Mouse (Mus musculus): ENCODE measurements around the gene Gm20388. TPM values are rescaled to one million over a fixed set of nuclear protein-coding genes. Genes with fewer than 3 reads are reported as not detected.

Gene Gm20388
- polyA plus RNA-seq, 1 experiment from 2014 or later, result not detected

GRCm38 (mm10) chr8:120863683-120864082 lies 953.0 kb downstream of the Gm20388 start:
- H3K27me3 ChIP-seq, result peaks cover 15% of the 10 kb centered on the region
- 93% methylated on average over 4 of the region's 4 CpGs for WGBS
- no peak overlapping the region for H3K4me3 ChIP-seq
- no peaks in the 10 kb centered on the region for H3K36me3 ChIP-seq
- no peak overlapping the region; the same call in 1 of the 2 replicates for H3K27ac ChIP-seq
- peaks cover 38% of the 10 kb centered on the region for H3K4me1 ChIP-seq
- H3K4me2 ChIP-seq, result no peak overlapping the region
- no peak overlapping the region for H3K9ac ChIP-seq
- no peaks in the 10 kb centered on the region for H3K9me3 ChIP-seq
- ATAC-seq (ENCODE audit: insufficient number of reproducible peaks, insufficient read depth, low FRiP score, low TSS enrichment, low read depth), result no peak

- Histone ChIP-seq H3K9ac (no peak overlapping the region), H3K27me3 (peaks cover 6% of the 10 kb centered on the region), H3K4me1 (peaks cover 21% of the 10 kb centered on the region), H3K4me3 (no peak overlapping the region), H3K27ac (no peak overlapping the region), H3K4me2 (no peak overlapping the region), H3K36me3 (no peaks in the 10 kb centered on the region), H3K9me3 (no peaks in the 10 kb centered on the region)
- no peak for ATAC-seq (ENCODE audit: insufficient number of reproducible peaks, insufficient read depth, low FRiP score, low TSS enrichment, low read depth)
- 69% methylated on average over 6 of the region's 6 CpGs for WGBS
These were observed 956.7 kb downstream of the Gm20388 start for GRCm38 (mm10) chr8:120867386-120867785.

- Histone ChIP-seq H3K27me3 (peaks cover 28% of the 10 kb centered on the region), H3K9ac (no peak overlapping the region), H3K9me3 (no peaks in the 10 kb centered on the region), H3K27ac (no peak overlapping the region), H3K4me1 (peaks cover 5% of the 10 kb centered on the region), H3K36me3 (no peaks in the 10 kb centered on the region), H3K4me3 (no peak overlapping the region), H3K4me2 (no peak overlapping the region)
- 73% methylated on average over 6 of the region's 6 CpGs for WGBS
- no peak for ATAC-seq (ENCODE audit: insufficient number of reproducible peaks, insufficient read depth, low FRiP score, low TSS enrichment, low read depth)
These were observed 962.0 kb downstream of the Gm20388 start for GRCm38 (mm10) chr8:120872661-120873060.

GRCm38 (mm10) chr8:120876010-120876918 lies 965.6 kb downstream of the Gm20388 start:
- 77% methylated on average over 24 of the region's 24 CpGs for WGBS
- H3K4me2 ChIP-seq, result no peak overlapping the region
- no peak overlapping the region for H3K9ac ChIP-seq
- no peaks in the 10 kb centered on the region for H3K4me1 ChIP-seq
- H3K27ac ChIP-seq, result no peak overlapping the region
- H3K9me3 ChIP-seq, result no peaks in the 10 kb centered on the region
- no peaks in the 10 kb centered on the region for H3K36me3 ChIP-seq
- no peak overlapping the region for H3K4me3 ChIP-seq
- ATAC-seq (ENCODE audit: insufficient number of reproducible peaks, insufficient read depth, low FRiP score, low TSS enrichment, low read depth), result no peak
- H3K27me3 ChIP-seq, result peaks cover 61% of the 10 kb centered on the region

- Histone ChIP-seq H3K9ac (no peak overlapping the region), H3K4me3 (no peak overlapping the region), H3K4me1 (no peaks in the 10 kb centered on the region), H3K9me3 (no peaks in the 10 kb centered on the region), H3K36me3 (no peaks in the 10 kb centered on the region), H3K4me2 (no peak overlapping the region), H3K27ac (no peak overlapping the region), H3K27me3 (peaks cover 65% of the 10 kb centered on the region)
- ATAC-seq (ENCODE audit: insufficient number of reproducible peaks, insufficient read depth, low FRiP score, low TSS enrichment, low read depth), result no peak
- WGBS, result 80% methylated on average over 7 of the region's 7 CpGs
These were observed 966.4 kb downstream of the Gm20388 start for GRCm38 (mm10) chr8:120877005-120877404.

GRCm38 (mm10) chr8:120879928-120880327 lies 969.3 kb downstream of the Gm20388 start:
- Histone ChIP-seq H3K4me1 (peaks cover 14% of the 10 kb centered on the region; the same call in 1 of the 2 replicates), H3K9me3 (no peaks in the 10 kb centered on the region), H3K27ac (no peak overlapping the region), H3K4me3 (no peak overlapping the region), H3K9ac (no peak overlapping the region), H3K4me2 (no peak overlapping the region), H3K27me3 (peaks cover 88% of the 10 kb centered on the region), H3K36me3 (no peaks in the 10 kb centered on the region)
- 58% methylated on average over 6 of the region's 6 CpGs for WGBS
- ATAC-seq (ENCODE audit: insufficient number of reproducible peaks, insufficient read depth, low FRiP score, low TSS enrichment, low read depth), result no peak

- no peaks in the 10 kb centered on the region for H3K9me3 ChIP-seq
- no peak overlapping the region for H3K9ac ChIP-seq
- WGBS, result 77% methylated on average over 10 of the region's 10 CpGs
- H3K36me3 ChIP-seq, result no peaks in the 10 kb centered on the region
- no peak overlapping the region for H3K4me2 ChIP-seq
- no peak overlapping the region for H3K27ac ChIP-seq
- no peak overlapping the region for H3K4me3 ChIP-seq
- H3K4me1 ChIP-seq, result peaks cover 14% of the 10 kb centered on the region; the same call in 1 of the 2 replicates
- H3K27me3 ChIP-seq, result peaks cover 95% of the 10 kb centered on the region
- no peak for ATAC-seq (ENCODE audit: insufficient number of reproducible peaks, insufficient read depth, low FRiP score, low TSS enrichment, low read depth)
These were observed 971.0 kb downstream of the Gm20388 start for GRCm38 (mm10) chr8:120881634-120882033.

- no peaks in the 10 kb centered on the region for H3K9me3 ChIP-seq
- no peak overlapping the region for H3K4me2 ChIP-seq
- peaks cover 14% of the 10 kb centered on the region; the same call in 1 of the 2 replicates for H3K4me1 ChIP-seq
- no peak overlapping the region for H3K4me3 ChIP-seq
- H3K27me3 ChIP-seq, result peaks cover 97% of the 10 kb centered on the region
- 12% methylated on average over 13 of the region's 13 CpGs for WGBS
- no peaks in the 10 kb centered on the region for H3K36me3 ChIP-seq
- H3K9ac ChIP-seq, result no peak overlapping the region
- ATAC-seq (ENCODE audit: insufficient number of reproducible peaks, insufficient read depth, low FRiP score, low TSS enrichment, low read depth), result no peak
- H3K27ac ChIP-seq, result no peak overlapping the region
These were observed 972.0 kb downstream of the Gm20388 start for GRCm38 (mm10) chr8:120882657-120883056.

GRCm38 (mm10) chr8:120883369-120883768 lies 972.7 kb downstream of the Gm20388 start:
- 1% methylated on average over 25 of the region's 25 CpGs for WGBS
- Histone ChIP-seq H3K4me2 (peak overlapping the region; percentile 51), H3K4me1 (peaks cover 14% of the 10 kb centered on the region; the same call in 1 of the 2 replicates), H3K9ac (no peak overlapping the region), H3K27me3 (peaks cover 97% of the 10 kb centered on the region), H3K9me3 (no peaks in the 10 kb centered on the region), H3K27ac (no peak overlapping the region), H3K36me3 (no peaks in the 10 kb centered on the region), H3K4me3 (peak overlapping the region; percentile 20)
- no peak for ATAC-seq (ENCODE audit: insufficient number of reproducible peaks, insufficient read depth, low FRiP score, low TSS enrichment, low read depth)

- no peak for ATAC-seq (ENCODE audit: insufficient number of reproducible peaks, insufficient read depth, low FRiP score, low TSS enrichment, low read depth)
- Histone ChIP-seq H3K4me2 (peak overlapping the region; percentile 51; the same call in 1 of the 2 replicates), H3K4me1 (peaks cover 14% of the 10 kb centered on the region; the same call in 1 of the 2 replicates), H3K4me3 (no peak overlapping the region; the same call in 1 of the 2 replicates), H3K27ac (no peak overlapping the region), H3K9ac (no peak overlapping the region), H3K9me3 (no peaks in the 10 kb centered on the region), H3K36me3 (no peaks in the 10 kb centered on the region), H3K27me3 (peaks cover 97% of the 10 kb centered on the region)
- 6% methylated on average over 15 of the region's 15 CpGs for WGBS
These were observed 973.2 kb downstream of the Gm20388 start for GRCm38 (mm10) chr8:120883853-120884252.

- no peak overlapping the region for H3K9ac ChIP-seq
- peaks cover 17% of the 10 kb centered on the region for H3K4me1 ChIP-seq
- WGBS, result 45% methylated on average over 13 of the region's 13 CpGs
- no peaks in the 10 kb centered on the region for H3K9me3 ChIP-seq
- H3K4me3 ChIP-seq, result no peak overlapping the region
- H3K4me2 ChIP-seq, result no peak overlapping the region
- H3K27ac ChIP-seq, result no peak overlapping the region
- H3K36me3 ChIP-seq, result no peaks in the 10 kb centered on the region
- H3K27me3 ChIP-seq, result peaks cover 99% of the 10 kb centered on the region
- no peak for ATAC-seq (ENCODE audit: insufficient number of reproducible peaks, insufficient read depth, low FRiP score, low TSS enrichment, low read depth)
These were observed 974.2 kb downstream of the Gm20388 start for GRCm38 (mm10) chr8:120884881-120885280.

GRCm38 (mm10) chr8:120887254-120887653 lies 976.6 kb downstream of the Gm20388 start:
- 7% methylated on average over 10 of the region's 10 CpGs for WGBS
- Histone ChIP-seq H3K4me2 (no peak overlapping the region), H3K4me1 (peaks cover 22% of the 10 kb centered on the region), H3K9me3 (no peaks in the 10 kb centered on the region), H3K27ac (no peak overlapping the region), H3K4me3 (no peak overlapping the region), H3K9ac (no peak overlapping the region), H3K27me3 (peaks cover 96% of the 10 kb centered on the region), H3K36me3 (no peaks in the 10 kb centered on the region)
- ATAC-seq (ENCODE audit: insufficient number of reproducible peaks, insufficient read depth, low FRiP score, low TSS enrichment, low read depth), result no peak
